Comparison of ENCODE assay signal across 8 mouse cellular contexts in the genomic region with DNA sequence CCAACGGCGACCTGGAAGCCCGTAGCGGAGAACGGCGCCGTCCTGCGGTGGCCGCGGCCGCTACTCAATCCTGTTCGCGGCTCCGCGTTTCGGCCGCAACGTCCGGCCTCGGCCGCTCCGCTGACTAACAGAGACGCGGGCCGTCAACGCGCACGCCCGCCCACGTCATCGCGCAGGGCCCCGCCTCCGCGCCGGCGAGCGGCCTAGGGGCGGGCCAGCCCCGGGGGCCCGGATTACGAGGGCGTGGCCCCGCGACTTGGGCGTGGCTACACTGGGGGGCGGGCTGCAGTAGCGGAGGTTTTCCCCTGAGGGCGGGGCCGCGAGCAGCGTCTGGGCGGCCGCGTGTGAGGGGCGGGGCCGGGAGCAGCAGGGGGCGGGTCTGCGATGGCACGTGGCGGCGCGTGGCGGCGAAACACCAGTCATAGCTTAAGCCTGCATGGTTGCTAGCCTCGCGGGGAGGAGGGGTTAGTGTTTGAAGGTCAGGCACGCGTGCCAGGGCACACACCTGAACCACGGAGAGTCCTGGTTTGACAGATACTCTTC. TPM values are rescaled to one million over a fixed set of nuclear protein-coding genes. Genes with fewer than 3 reads are reported as not detected.
A peak's percentile ranks its signal among the peaks of the same experiment; 100 is the strongest.
DNase-seq lines count a peak whose midpoint lies in the region; ATAC-seq and TF ChIP-seq lines count a peak whose summit lies in the region.

Gene Mapk8 (minus strand): TSS at position 132 of the 543 bp plus-strand sequence.

- H3K4me1 ChIP-seq in heart, embryonic 12.5 days (replicated peaks), result peaks cover 10% of the 10 kb centered on the region
- H3K4me1 ChIP-seq in kidney, postnatal 0 days (replicated peaks; ENCODE audit: insufficient read depth, low read length), result no peaks in the 10 kb centered on the region; the same call in 1 of the 2 replicates
- H3K4me1 ChIP-seq in liver, embryonic 11.5 days (replicated peaks; ENCODE audit: control insufficient read depth, insufficient read depth, low read length), result peaks cover 9% of the 10 kb centered on the region
- peaks cover 9% of the 10 kb centered on the region; the same call in 1 of the 2 replicates for H3K4me1 ChIP-seq in stomach, embryonic 14.5 days (ENCODE audit: control insufficient read depth, insufficient read depth, low read length)

- H3K27me3 ChIP-seq in heart, embryonic 12.5 days (replicated peaks), result peaks cover 4% of the 10 kb centered on the region; the same call in 1 of the 2 replicates
- H3K27me3 ChIP-seq in kidney, postnatal 0 days (ENCODE audit: insufficient read depth, low read length), result no peaks in the 10 kb centered on the region
- H3K27me3 ChIP-seq in liver, embryonic 11.5 days (replicated peaks; ENCODE audit: control insufficient read depth, insufficient read depth, low read length), result no peaks in the 10 kb centered on the region
- H3K27me3 ChIP-seq in stomach, embryonic 14.5 days (ENCODE audit: control insufficient read depth, insufficient read depth, low read length), result no peaks in the 10 kb centered on the region

- no peaks in the 10 kb centered on the region for H3K36me3 ChIP-seq in heart, embryonic 12.5 days
- no peaks in the 10 kb centered on the region for H3K36me3 ChIP-seq in kidney, postnatal 0 days (ENCODE audit: insufficient read depth, low read length)
- no peaks in the 10 kb centered on the region for H3K36me3 ChIP-seq in liver, embryonic 11.5 days (ENCODE audit: control insufficient read depth, insufficient read depth, low read length)
- no peaks in the 10 kb centered on the region for H3K36me3 ChIP-seq in stomach, embryonic 14.5 days (ENCODE audit: control insufficient read depth, insufficient read depth, low read length)

- no peak; the same call in 1 of the 2 replicates for TF ChIP-seq CTCF in kidney, postnatal 0 days (IDR thresholded peaks at IDR 0.05; ENCODE audit: low read depth)

- no peaks in the 10 kb centered on the region for H3K9me3 ChIP-seq in heart, embryonic 12.5 days (replicated peaks)
- H3K9me3 ChIP-seq in kidney, postnatal 0 days (replicated peaks; ENCODE audit: low read length), result no peaks in the 10 kb centered on the region
- no peaks in the 10 kb centered on the region for H3K9me3 ChIP-seq in liver, embryonic 11.5 days (ENCODE audit: control insufficient read depth, low read length)
- H3K9me3 ChIP-seq in stomach, embryonic 14.5 days (ENCODE audit: control insufficient read depth, low read depth, low read length), result no peaks in the 10 kb centered on the region

- peak; percentile 96 for ATAC-seq in erythroblast, adult 5-6 weeks (replicated peaks; ENCODE audit: low FRiP score, poor library complexity, severe bottlenecking)
- ATAC-seq in heart, embryonic 12.5 days (ENCODE audit: insufficient number of reproducible peaks, low FRiP score), result peak; percentile 99
- ATAC-seq in kidney, postnatal 0 days (replicated peaks; ENCODE audit: low FRiP score, low read depth), result peak; percentile 99
- peak; percentile 98 for ATAC-seq in liver, embryonic 11.5 days (replicated peaks; ENCODE audit: low FRiP score)
- ATAC-seq in stomach, embryonic 14.5 days (ENCODE audit: insufficient number of reproducible peaks, insufficient read depth, low FRiP score, low read depth), result peak; percentile 97

- H3K4me2 ChIP-seq in heart, embryonic 12.5 days, result peak within 1 kb of the TSS; percentile 61
- peak within 1 kb of the TSS; percentile 57 for H3K4me2 ChIP-seq in kidney, postnatal 0 days (ENCODE audit: low read length)
- H3K4me2 ChIP-seq in liver, embryonic 11.5 days, result peak within 1 kb of the TSS; percentile 67
- peak within 1 kb of the TSS; percentile 61 for H3K4me2 ChIP-seq in stomach, embryonic 14.5 days (replicated peaks; ENCODE audit: low read depth, low read length)

- 0% methylated on average over 63 of the region's 70 CpGs for WGBS in heart, embryonic 12.5 days
- 0% methylated on average over 69 of the region's 70 CpGs for WGBS in kidney, postnatal 0 days
- WGBS in liver, embryonic 11.5 days, result under 1% methylated on average over 60 of the region's 70 CpGs
- WGBS in stomach, embryonic 14.5 days, result under 1% methylated on average over 69 of the region's 70 CpGs

- DNase-seq in B cell, adult 2 months, result peak; percentile 100
- peak; percentile 96 for DNase-seq in brain, adult 2 months (ENCODE audit: low read depth, low spot score)
- DNase-seq in kidney, postnatal 0 days (ENCODE audit: low spot score), result peak; percentile 97
- peak; percentile 96 for DNase-seq in liver, embryonic 11.5 days (ENCODE audit: low spot score)
- peak; percentile 98 for DNase-seq in naive thymus-derived CD4-positive, alpha-beta T cell, adult 2 months (ENCODE audit: low read depth)

- peak within 1 kb of the TSS; percentile 90 for H3K4me3 ChIP-seq in heart, embryonic 12.5 days
- H3K4me3 ChIP-seq in kidney, postnatal 0 days (replicated peaks; ENCODE audit: low read depth, low read length), result peak within 1 kb of the TSS; percentile 79
- peak within 1 kb of the TSS; percentile 92 for H3K4me3 ChIP-seq in liver, embryonic 11.5 days (ENCODE audit: low read depth, low read length)
- H3K4me3 ChIP-seq in stomach, embryonic 14.5 days (ENCODE audit: low read depth, low read length), result peak within 1 kb of the TSS; percentile 90

- peak within 1 kb of the TSS; percentile 96 for H3K9ac ChIP-seq in heart, embryonic 12.5 days
- H3K9ac ChIP-seq in kidney, postnatal 0 days (ENCODE audit: low read depth, low read length), result peak within 1 kb of the TSS; percentile 88
- H3K9ac ChIP-seq in liver, embryonic 11.5 days (ENCODE audit: low read depth, low read length), result peak within 1 kb of the TSS; percentile 95
- peak within 1 kb of the TSS; percentile 95 for H3K9ac ChIP-seq in stomach, embryonic 14.5 days (replicated peaks; ENCODE audit: low read depth, low read length)

- peak within 1 kb of the TSS; percentile 93 for H3K27ac ChIP-seq in heart, embryonic 12.5 days (ENCODE audit: poor library complexity, severe bottlenecking)
- peak within 1 kb of the TSS; percentile 88 for H3K27ac ChIP-seq in kidney, postnatal 0 days
- peak within 1 kb of the TSS; percentile 90 for H3K27ac ChIP-seq in liver, embryonic 11.5 days (ENCODE audit: low read depth, low read length)
- H3K27ac ChIP-seq in stomach, embryonic 14.5 days (ENCODE audit: low read length), result peak within 1 kb of the TSS; percentile 89

RNA-seq across cellular contexts. Expression of gene Mapk8, which starts in this region (rescaled TPM):
- 4.8 and 9.2 TPM in 2 replicates for total RNA-seq in erythroblast, adult 5-6 weeks (2015; ENCODE audit: low replicate concordance)
- 9.2 and 23.0 TPM in 2 replicates for total RNA-seq in erythroblast, adult 5-6 weeks (2017; ENCODE audit: low replicate concordance)
- 12.6 and 13.6 TPM in 2 replicates for polyA plus RNA-seq in heart, embryonic 12.5 days (2016; fragmentation: Nextera tagmentation; extraction: Ambion mirVana)
- 14.2 and 14.3 TPM in 2 replicates for polyA plus RNA-seq in kidney, postnatal 0 days (2015; fragmentation: Nextera tagmentation; extraction: Ambion mirVana)
- 10.4 and 10.5 TPM in 2 replicates for polyA plus RNA-seq in liver, embryonic 11.5 days (2014; fragmentation: Nextera tagmentation; extraction: Ambion mirVana)
- polyA plus RNA-seq in stomach, embryonic 14.5 days (2014; fragmentation: Nextera tagmentation; extraction: Ambion mirVana), result 21.6 and 24.2 TPM in 2 replicates

Comparison
In these comparisons a context has a peak if more than half of its experiments do, and no peak if none do; other contexts are left out.
1. Peak in every context shown above with its lines: DNase-seq, ATAC-seq, H3K4me3 ChIP-seq and H3K27ac ChIP-seq.